In genomic region chr1:138085810-138086209, GRCm38 (mm10) we compare ENCODE assay signal across 7 mouse cellular contexts.
A peak's percentile ranks its signal among the peaks of the same experiment; 100 is the strongest.
DNase-seq lines count a peak whose midpoint lies in the region.

No protein-coding gene starts in this region.

- intact Hi-C loops in left cerebral cortex, postnatal 4 days (cut with DNase I): no loop called here

- DNase-seq in layer of hippocampus, adult 11-12 months (ENCODE audit: low spot score): peak; percentile 11
- no peak for DNase-seq in layer of hippocampus, adult 9-10 months (ENCODE audit: low spot score)
- DNase-seq in CD4-positive helper T cell, adult 2 months (ENCODE audit: low read depth, low spot score): peak; percentile 31
- peak; percentile 65 for DNase-seq in NIH3T3 (ENCODE audit: low read depth)
- DNase-seq in fibroblast of lung, adult 2 months (ENCODE audit: low read depth): peak; percentile 35
- peak; percentile 49 for DNase-seq in left cerebral cortex, postnatal 4 days
- DNase-seq in right cerebral cortex, postnatal 14 days: peak; percentile 37
